Mouse (Mus musculus) gastrocnemius, postnatal 25 days (tissue): Measurements from ENCODE around the gene Nccrp1. TPM values are rescaled to one million over a fixed set of nuclear protein-coding genes. Genes with fewer than 3 reads are reported as not detected.

Experiments
- DNase-seq: peaks from one replicate; pipeline ENCODE4 v3.0.0; 2022
- long read RNA-seq, 2 experiments: library from polyadenylated mRNA; stranded (forward); transcript quantifications; one replicate each; pipeline ENCODE4 v2.0.0; 2021
- total RNA-seq, 2 experiments: library from RNA; stranded (reverse); gene quantifications; 1 replicate in 1 of 2; 2 replicates in 1 of 2; pipeline ENCODE4 v1.2.3; 2021

Nccrp1 gene
- total RNA-seq, result not detected
- long read RNA-seq, experiment 1, result 0 reads
- long read RNA-seq, experiment 2, result 0 reads

- no peak for DNase-seq
Observed at GRCm38 (mm10) chr7:28547154-28547553, at the start of gene Nccrp1. Nccrp1 (minus strand) TSS chr7:28547254.

- DNase-seq, result no peak
Observed at GRCm38 (mm10) chr7:28595751-28596435, 48.8 kb upstream of the Nccrp1 start.

- DNase-seq, result peak; percentile 64
Observed at GRCm38 (mm10) chr7:28593206-28594111, 46.4 kb upstream of the Nccrp1 start.

GRCm38 (mm10) chr7:28591862-28592261 lies 44.8 kb upstream of the Nccrp1 start:
- no peak for DNase-seq

- peak; percentile 34 for DNase-seq
Observed at GRCm38 (mm10) chr7:28587644-28588043, 40.6 kb upstream of the Nccrp1 start.

- DNase-seq, result no peak
Observed at GRCm38 (mm10) chr7:28586663-28587411, 39.8 kb upstream of the Nccrp1 start.

- DNase-seq, result no peak
Observed at GRCm38 (mm10) chr7:28585001-28585400, 37.9 kb upstream of the Nccrp1 start.

GRCm38 (mm10) chr7:28584468-28584867 lies 37.4 kb upstream of the Nccrp1 start:
- no peak for DNase-seq

GRCm38 (mm10) chr7:28583570-28584344 lies 36.7 kb upstream of the Nccrp1 start:
- DNase-seq, result no peak

- no peak for DNase-seq
Observed at GRCm38 (mm10) chr7:28582841-28583240, 35.8 kb upstream of the Nccrp1 start.

- no peak for DNase-seq
Observed at GRCm38 (mm10) chr7:28581721-28582120, 34.7 kb upstream of the Nccrp1 start.

GRCm38 (mm10) chr7:28579826-28580225 lies 32.8 kb upstream of the Nccrp1 start:
- no peak for DNase-seq

GRCm38 (mm10) chr7:28578543-28579053 lies 31.5 kb upstream of the Nccrp1 start:
- no peak for DNase-seq

GRCm38 (mm10) chr7:28577826-28578542 lies 30.9 kb upstream of the Nccrp1 start:
- no peak for DNase-seq

- peak; percentile 81 for DNase-seq
Observed at GRCm38 (mm10) chr7:28576271-28576914, 29.3 kb upstream of the Nccrp1 start.

GRCm38 (mm10) chr7:28575597-28575996 lies 28.5 kb upstream of the Nccrp1 start:
- no peak for DNase-seq

GRCm38 (mm10) chr7:28573236-28573635 lies 26.2 kb upstream of the Nccrp1 start:
- no peak for DNase-seq

GRCm38 (mm10) chr7:28572689-28573088 lies 25.6 kb upstream of the Nccrp1 start:
- DNase-seq, result no peak

- DNase-seq, result no peak
Observed at GRCm38 (mm10) chr7:28570982-28571682, 24.1 kb upstream of the Nccrp1 start.
